Mouse (Mus musculus) liver, embryonic 18 days (tissue): ENCODE measurements around the gene Nfe2l3. TPM values are rescaled to one million over a fixed set of nuclear protein-coding genes. Genes with fewer than 3 reads are reported as not detected.

Source experiments
- polyA plus RNA-seq: library from polyadenylated mRNA; depleted of rRNA; stranded (reverse); fragments of >200 nt; gene quantifications from 2 replicates; pipeline ENCODE4 v1.2.3, GENCODE M21; 2012; rRNA removed

Nfe2l3 gene
- 0.48 and 0.66 TPM in 2 replicates for polyA plus RNA-seq

GRCm38 (mm10) chr6:51432535-51433397 is at the start of gene Nfe2l3:
Gene Nfe2l3, plus strand, starts transcription at chr6:51432670.

GRCm38 (mm10) chr6:51469715-51470310 is 37.3 kb downstream of the Nfe2l3 start, which contains the start of gene Hnrnpa2b1:
Gene Hnrnpa2b1, minus strand, starts transcription at chr6:51469894.

GRCm38 (mm10) chr6:51470311-51471178 is 38.1 kb downstream of the Nfe2l3 start, which contains the start of gene Cbx3:
Gene Cbx3, plus strand, starts transcription at chr6:51470360.

Other genes starting within 250 kb of the Nfe2l3 start
- gene Hnrnpa2b1, start 37.2 kb downstream of the Nfe2l3 start, polyA plus RNA-seq, result 458 and 504 TPM in 2 replicates
- gene Cbx3, start 37.7 kb downstream of the Nfe2l3 start, polyA plus RNA-seq, result 34.5 and 34.9 TPM in 2 replicates
- 14.5 and 16.3 TPM in 2 replicates for gene Snx10, start 91.2 kb downstream of the Nfe2l3 start, polyA plus RNA-seq